Mouse (Mus musculus) midbrain, embryonic 12.5 days (tissue): ENCODE data around the gene Pde4d. TPM values are rescaled to one million over a fixed set of nuclear protein-coding genes. Genes with fewer than 3 reads are reported as not detected.

Source experiments
- ATAC-seq: fragments of 200-750 bp; cut with Nextera tagmentation; 2 replicates; pipeline ENCODE4 v1.8.0; 2017; ENCODE audit warnings: low read depth, moderate TSS enrichment, moderate library complexity; ENCODE audit not compliant: low FRiP score
- H3K27ac ChIP-seq: fragments of 300-500 bp; sonication (generic); replicated peaks from 2 replicates; pipeline ENCODE4 v1.5.1; 2016; ENCODE audit warnings: mild to moderate bottlenecking
- H3K27me3 ChIP-seq: fragments of 300-500 bp; sonication (generic); 2 replicates; pipeline ENCODE4 v1.6.1; 2016; ENCODE audit warnings: mild to moderate bottlenecking
- H3K36me3 ChIP-seq: fragments of 300-500 bp; sonication (generic); 2 replicates; pipeline ENCODE4 v1.6.1; 2016
- H3K4me1 ChIP-seq: fragments of 300-500 bp; sonication (generic); 2 replicates; pipeline ENCODE4 v1.6.1; 2016
- H3K4me2 ChIP-seq: fragments of 300-500 bp; sonication (generic); replicated peaks from 2 replicates; pipeline ENCODE4 v1.6.1; 2016; ENCODE audit warnings: mild to moderate bottlenecking, moderate library complexity
- H3K4me3 ChIP-seq: fragments of 300-500 bp; sonication (generic); 2 replicates; pipeline ENCODE4 v1.5.1; 2016; ENCODE audit warnings: mild to moderate bottlenecking
- H3K9ac ChIP-seq: fragments of 300-500 bp; sonication (generic); replicated peaks from 2 replicates; pipeline ENCODE4 v1.6.1; 2016; ENCODE audit warnings: mild to moderate bottlenecking, moderate library complexity
- H3K9me3 ChIP-seq: fragments of 300-500 bp; sonication (generic); 2 replicates; pipeline ENCODE4 v1.6.1; 2016; ENCODE audit warnings: mild to moderate bottlenecking
- WGBS: fragments of 180-500 bp; shearing (Covaris S2); methylation state at CpG from one replicate; pipeline ENCODE4 v1.1.7; 2016; 5-methylcytosine and 5-hydroxymethylcytosine counted together
- polyA plus RNA-seq: library from polyadenylated mRNA; unstranded; fragments of >200 nt; fragmentation: Nextera tagmentation; extraction: Ambion mirVana; gene quantifications from 2 replicates; pipeline ENCODE4 v1.2.1, GENCODE M21; 2016

The Pde4d gene
- polyA plus RNA-seq, 1 experiment from 2014 or later: 21.4 TPM

DNA sequence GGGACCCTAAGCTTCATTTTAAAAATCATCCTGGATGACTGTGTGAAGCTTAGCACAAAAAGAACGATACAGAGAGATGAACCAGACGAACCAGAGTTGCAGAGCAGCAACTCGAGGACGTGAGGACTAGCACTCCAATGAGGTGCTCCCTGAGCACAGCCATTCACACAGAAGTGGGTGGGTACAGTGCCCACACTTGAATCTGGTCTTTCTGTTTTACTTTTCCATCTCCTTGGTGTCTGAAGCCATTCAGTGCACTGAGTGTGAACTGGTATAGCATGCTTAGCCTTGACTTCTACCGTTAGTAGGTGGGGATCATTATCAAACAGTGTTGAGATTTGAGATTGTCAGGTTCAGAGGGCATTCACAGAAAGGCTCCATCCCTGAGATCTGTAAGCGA is 87.2 kb downstream of the Pde4d start:
- Histone ChIP-seq H3K4me2 (no peak overlapping the region), H3K4me3 (no peak overlapping the region), H3K27me3 (no peaks in the 10 kb centered on the region), H3K36me3 (no peaks in the 10 kb centered on the region), H3K9me3 (no peaks in the 10 kb centered on the region), H3K9ac (no peak overlapping the region), H3K4me1 (no peaks in the 10 kb centered on the region), H3K27ac (no peak overlapping the region)
- no peak for ATAC-seq
- WGBS: 89% methylated on average over 6 of the region's 6 CpGs

GRCm38 (mm10) chr13:108538760-108539369 is 89.1 kb downstream of the Pde4d start:
- Histone ChIP-seq H3K9ac (no peak overlapping the region), H3K4me1 (no peaks in the 10 kb centered on the region), H3K4me2 (no peak overlapping the region), H3K27me3 (no peaks in the 10 kb centered on the region), H3K4me3 (no peak overlapping the region), H3K36me3 (no peaks in the 10 kb centered on the region), H3K9me3 (no peaks in the 10 kb centered on the region), H3K27ac (no peak overlapping the region)
- ATAC-seq: no peak
- 68% methylated on average over 1 of the region's 1 CpGs for WGBS

GRCm38 (mm10) chr13:108541488-108541887 is 91.7 kb downstream of the Pde4d start:
- no peaks in the 10 kb centered on the region for H3K36me3 ChIP-seq
- H3K4me3 ChIP-seq: no peak overlapping the region
- H3K27me3 ChIP-seq: no peaks in the 10 kb centered on the region
- no peak overlapping the region for H3K4me2 ChIP-seq
- no peak overlapping the region for H3K27ac ChIP-seq
- no peak for ATAC-seq
- H3K9ac ChIP-seq: no peak overlapping the region
- H3K4me1 ChIP-seq: no peaks in the 10 kb centered on the region
- no peaks in the 10 kb centered on the region for H3K9me3 ChIP-seq
- WGBS: 92% methylated on average over 3 of the region's 3 CpGs

DNA sequence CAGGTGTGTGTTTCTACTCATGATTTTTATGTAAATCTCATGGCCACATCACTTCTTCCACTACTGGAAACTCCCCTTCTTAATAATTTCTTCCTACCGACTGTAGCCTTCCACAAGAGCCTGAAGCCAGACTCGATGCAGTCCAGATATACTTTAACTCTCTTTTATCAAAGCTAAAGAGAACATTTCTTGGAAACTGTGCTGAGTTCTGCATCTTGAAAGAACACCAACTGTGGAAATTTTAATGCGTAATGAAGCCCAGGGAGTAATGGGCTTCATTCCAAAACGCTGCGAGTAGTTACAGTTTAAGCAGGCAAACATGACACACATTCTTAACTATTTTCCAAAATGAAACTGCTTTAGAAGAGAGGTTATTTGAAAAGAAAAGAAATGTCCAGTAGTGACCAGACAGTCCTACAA is 92.6 kb downstream of the Pde4d start:
- 93% methylated on average over 5 of the region's 5 CpGs for WGBS
- H3K27me3 ChIP-seq: no peaks in the 10 kb centered on the region

GRCm38 (mm10) chr13:108552288-108552687 is 102.5 kb downstream of the Pde4d start:
- no peak for ATAC-seq
- H3K9ac ChIP-seq: no peak overlapping the region
- 72% methylated on average over 5 of the region's 5 CpGs for WGBS

More for the DNA sequence above, 92.6 kb downstream of the Pde4d start:
- H3K4me1 ChIP-seq: no peaks in the 10 kb centered on the region
- ATAC-seq: no peak
- no peak overlapping the region for H3K9ac ChIP-seq
- no peaks in the 10 kb centered on the region for H3K9me3 ChIP-seq
- no peaks in the 10 kb centered on the region for H3K36me3 ChIP-seq
- H3K4me2 ChIP-seq: no peak overlapping the region
- H3K27ac ChIP-seq: no peak overlapping the region
- no peak overlapping the region for H3K4me3 ChIP-seq

DNA sequence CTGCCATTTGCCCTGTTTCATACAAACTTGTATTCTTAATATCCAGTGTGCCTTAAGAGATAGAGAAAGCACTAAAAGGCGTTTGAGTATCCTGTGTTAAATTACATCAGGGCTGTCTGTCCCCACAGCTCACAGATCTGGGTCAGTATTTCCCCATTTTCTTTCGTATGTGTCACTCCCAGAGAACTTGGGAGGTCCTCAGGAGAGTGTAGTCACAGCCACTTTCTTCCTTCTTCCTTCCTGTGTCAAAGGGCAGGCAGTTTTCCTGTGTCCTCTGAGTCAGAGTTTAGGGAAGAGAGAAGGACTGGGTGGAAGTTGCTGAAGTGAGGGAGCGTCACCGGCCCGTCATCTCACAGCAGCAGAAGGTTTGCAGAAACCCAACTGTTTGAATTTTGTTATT is 103.2 kb downstream of the Pde4d start:
- Histone ChIP-seq H3K9ac (no peak overlapping the region), H3K4me3 (no peak overlapping the region), H3K9me3 (no peaks in the 10 kb centered on the region), H3K27ac (no peak overlapping the region), H3K36me3 (no peaks in the 10 kb centered on the region), H3K27me3 (no peaks in the 10 kb centered on the region), H3K4me1 (no peaks in the 10 kb centered on the region), H3K4me2 (no peak overlapping the region)
- WGBS: 89% methylated on average over 5 of the region's 5 CpGs
- no peak for ATAC-seq

More at GRCm38 (mm10) chr13:108552288-108552687, 102.5 kb downstream of the Pde4d start:
- Histone ChIP-seq H3K9me3 (no peaks in the 10 kb centered on the region), H3K27ac (no peak overlapping the region), H3K27me3 (no peaks in the 10 kb centered on the region), H3K4me1 (no peaks in the 10 kb centered on the region), H3K4me3 (no peak overlapping the region), H3K4me2 (no peak overlapping the region), H3K36me3 (no peaks in the 10 kb centered on the region)

DNA sequence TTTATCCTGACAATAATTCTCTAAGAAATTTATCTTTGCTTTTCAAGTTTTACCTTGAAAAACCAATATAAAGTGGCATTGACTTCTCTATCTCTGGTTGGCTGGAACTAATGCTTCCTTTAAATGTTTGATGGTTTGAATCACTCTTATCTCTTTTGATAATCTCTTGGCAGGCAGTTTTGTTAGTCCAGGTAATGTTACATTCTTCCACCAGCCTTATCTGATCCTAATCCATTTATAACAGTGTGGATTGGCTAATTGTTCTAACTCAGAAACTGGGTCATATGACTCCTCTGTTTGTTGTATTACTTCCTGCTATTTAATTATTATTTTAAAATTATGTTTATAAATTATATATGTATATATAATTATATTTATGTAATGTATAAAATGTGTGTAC is 105.2 kb downstream of the Pde4d start:
- H3K4me2 ChIP-seq: no peak overlapping the region
- ATAC-seq: no peak
- H3K4me3 ChIP-seq: no peak overlapping the region
- H3K27ac ChIP-seq: no peak overlapping the region
- no peaks in the 10 kb centered on the region for H3K4me1 ChIP-seq
- H3K9ac ChIP-seq: no peak overlapping the region
- no peaks in the 10 kb centered on the region for H3K9me3 ChIP-seq
- no peaks in the 10 kb centered on the region for H3K27me3 ChIP-seq
- no peaks in the 10 kb centered on the region for H3K36me3 ChIP-seq

DNA sequence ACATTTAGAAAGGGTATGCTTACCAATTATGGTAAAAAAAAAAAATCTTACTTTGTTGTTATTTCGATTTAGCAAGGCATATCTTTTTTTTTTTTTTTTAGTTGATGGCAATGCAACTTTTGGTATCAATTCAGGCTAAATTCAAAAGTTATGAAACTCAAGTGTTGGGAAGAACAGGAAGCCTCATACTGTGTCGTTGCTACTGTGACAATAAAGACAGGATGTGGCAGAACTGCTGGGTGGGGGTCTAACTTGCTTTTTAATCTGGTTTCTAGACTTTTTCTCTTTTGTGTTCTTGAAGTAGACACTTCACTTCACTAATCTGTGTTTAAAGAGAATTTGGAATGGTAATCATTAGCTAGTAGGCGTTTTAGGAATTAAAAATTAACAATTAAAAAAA is 147.2 kb downstream of the Pde4d start:
- Histone ChIP-seq H3K4me3 (no peak overlapping the region), H3K9me3 (no peaks in the 10 kb centered on the region), H3K27me3 (no peaks in the 10 kb centered on the region), H3K27ac (no peak overlapping the region), H3K9ac (no peak overlapping the region), H3K4me2 (no peak overlapping the region), H3K36me3 (no peaks in the 10 kb centered on the region), H3K4me1 (no peaks in the 10 kb centered on the region)
- 71% methylated on average over 3 of the region's 3 CpGs for WGBS
- ATAC-seq: no peak

DNA sequence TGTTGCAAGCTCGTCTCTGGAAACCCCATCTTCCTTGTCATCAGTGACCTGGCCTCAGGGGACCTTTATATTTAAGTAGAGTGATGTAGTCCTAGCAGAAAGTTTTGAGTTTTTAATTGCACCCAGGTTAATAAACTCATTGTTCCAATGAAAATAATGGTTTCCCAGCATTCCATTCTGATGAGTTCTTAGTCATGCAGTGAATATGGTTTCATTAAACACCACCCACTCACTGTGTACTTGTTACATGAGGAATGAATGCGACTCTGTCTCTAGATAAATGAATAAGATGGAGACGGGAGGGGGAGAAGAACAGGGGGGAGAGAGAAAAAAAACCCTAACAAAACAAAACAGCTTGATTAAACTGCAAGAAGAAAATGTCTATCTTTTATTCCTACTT is 148.9 kb downstream of the Pde4d start:
- no peaks in the 10 kb centered on the region for H3K4me1 ChIP-seq
- H3K27me3 ChIP-seq: no peaks in the 10 kb centered on the region
- H3K36me3 ChIP-seq: no peaks in the 10 kb centered on the region
- H3K9ac ChIP-seq: no peak overlapping the region
- ATAC-seq: no peak
- no peak overlapping the region for H3K4me2 ChIP-seq
- H3K9me3 ChIP-seq: no peaks in the 10 kb centered on the region
- no peak overlapping the region for H3K4me3 ChIP-seq
- no peak overlapping the region for H3K27ac ChIP-seq
- 77% methylated on average over 3 of the region's 3 CpGs for WGBS

- H3K27ac ChIP-seq: no peak overlapping the region
- WGBS: 77% methylated on average over 6 of the region's 6 CpGs
- no peaks in the 10 kb centered on the region for H3K9me3 ChIP-seq
- no peaks in the 10 kb centered on the region for H3K36me3 ChIP-seq
- H3K4me3 ChIP-seq: no peak overlapping the region
- H3K4me2 ChIP-seq: no peak overlapping the region
- ATAC-seq: no peak
- no peaks in the 10 kb centered on the region for H3K27me3 ChIP-seq
- H3K4me1 ChIP-seq: no peaks in the 10 kb centered on the region
- H3K9ac ChIP-seq: no peak overlapping the region
Measured at GRCm38 (mm10) chr13:108599186-108599900, 149.6 kb downstream of the Pde4d start.

DNA sequence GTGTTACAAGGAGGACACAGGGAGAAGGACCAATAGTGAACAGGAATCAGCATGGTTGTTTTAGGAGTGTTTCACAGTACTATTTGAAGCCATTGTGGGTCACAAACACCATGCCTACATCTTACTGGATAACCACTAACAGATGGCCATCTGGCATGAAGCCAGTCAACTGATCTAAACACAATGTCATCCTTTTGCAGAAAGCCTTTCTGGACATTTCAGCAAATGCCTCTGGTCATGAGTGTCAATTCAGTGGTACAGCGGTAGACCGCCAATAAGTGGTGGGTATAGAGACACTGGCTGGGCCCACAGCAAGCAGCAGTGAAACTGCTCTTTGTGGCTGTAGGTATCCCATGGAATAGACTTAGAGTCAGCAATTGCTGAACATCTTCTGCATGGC is 151.3 kb downstream of the Pde4d start:
- Histone ChIP-seq H3K9ac (no peak overlapping the region), H3K4me1 (no peaks in the 10 kb centered on the region), H3K27ac (no peak overlapping the region), H3K4me3 (no peak overlapping the region), H3K4me2 (no peak overlapping the region), H3K36me3 (no peaks in the 10 kb centered on the region), H3K9me3 (no peaks in the 10 kb centered on the region), H3K27me3 (no peaks in the 10 kb centered on the region)
- ATAC-seq: no peak
- 94% methylated on average over 2 of the region's 2 CpGs for WGBS

- H3K36me3 ChIP-seq: no peaks in the 10 kb centered on the region
- H3K27ac ChIP-seq: no peak overlapping the region
- H3K9ac ChIP-seq: no peak overlapping the region
- ATAC-seq: no peak
- H3K9me3 ChIP-seq: no peaks in the 10 kb centered on the region
- 25% methylated on average over 1 of the region's 1 CpGs for WGBS
- H3K4me1 ChIP-seq: no peaks in the 10 kb centered on the region
- H3K4me3 ChIP-seq: no peak overlapping the region
- H3K4me2 ChIP-seq: no peak overlapping the region
- no peaks in the 10 kb centered on the region for H3K27me3 ChIP-seq
Measured at GRCm38 (mm10) chr13:108603502-108603901, 153.8 kb downstream of the Pde4d start.

GRCm38 (mm10) chr13:108604213-108604612 is 154.5 kb downstream of the Pde4d start:
- H3K4me3 ChIP-seq: no peak overlapping the region
- no peak overlapping the region for H3K4me2 ChIP-seq
- no peak overlapping the region for H3K27ac ChIP-seq
- no peaks in the 10 kb centered on the region for H3K9me3 ChIP-seq
- H3K36me3 ChIP-seq: no peaks in the 10 kb centered on the region
- no peak for ATAC-seq
- no peaks in the 10 kb centered on the region for H3K4me1 ChIP-seq
- no peaks in the 10 kb centered on the region for H3K27me3 ChIP-seq
- no peak overlapping the region for H3K9ac ChIP-seq
